Mouse (Mus musculus) brain, embryonic 14.5 days (tissue): Measurements from ENCODE around the gene Sgms2.

Experiments
- CTCF ChIP-seq: fragments of 200-500 bp; IDR thresholded peaks from 2 replicates; pipeline ENCODE4 v1.5.1; 2012; ENCODE audit warnings: inconsistent platforms, mild to moderate bottlenecking, moderate library complexity, borderline replicate concordance; ENCODE audit not compliant: insufficient read depth, insufficient read length; ENCODE audit errors: extremely low read depth
- POLR2A ChIP-seq: fragments of 200-500 bp; IDR thresholded peaks from 2 replicates; pipeline ENCODE4 v1.6.1; 2012; ENCODE audit warnings: mild to moderate bottlenecking, inconsistent platforms, borderline replicate concordance; ENCODE audit not compliant: poor library complexity, insufficient read depth, insufficient read length, severe bottlenecking; ENCODE audit errors: extremely low read depth

DNA sequence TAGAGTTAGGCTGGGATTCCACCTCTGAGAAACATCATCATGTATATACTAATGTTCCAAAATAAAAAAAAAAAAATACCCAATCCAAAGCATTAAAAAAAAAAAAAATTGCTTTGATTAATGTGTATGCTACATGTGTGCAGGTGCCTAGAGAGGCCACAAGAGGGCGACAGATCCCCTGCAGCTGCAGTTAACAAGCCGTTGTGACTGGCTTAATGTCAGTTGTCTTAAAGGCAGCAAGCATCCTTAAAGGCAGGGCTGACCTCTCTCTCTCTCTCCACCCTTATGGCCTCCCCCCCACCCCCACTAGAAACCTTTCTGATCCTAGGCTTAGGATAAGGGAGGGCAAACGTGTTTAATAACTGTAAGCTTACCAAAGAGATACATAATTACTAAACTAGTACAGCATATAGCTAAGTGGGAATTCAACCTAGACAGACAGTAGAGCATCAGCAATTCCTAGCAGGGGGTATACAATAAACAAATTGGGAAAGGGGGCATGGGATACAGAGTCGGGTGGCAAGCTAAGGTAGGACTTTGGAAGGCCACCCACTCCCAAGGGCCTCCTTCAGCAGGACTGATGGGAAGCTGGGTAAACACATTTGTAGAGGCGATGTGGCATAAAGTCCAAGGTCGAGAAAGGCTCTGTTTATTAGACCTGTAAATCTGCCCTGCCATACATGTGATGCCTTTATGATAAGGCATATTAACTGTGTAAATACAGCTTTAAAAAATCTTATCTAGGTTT is 143.2 kb downstream of the Sgms2 start:
- TF ChIP-seq CTCF, result peak; percentile 56
- no peak for TF ChIP-seq POLR2A
